Mouse (Mus musculus): ENCODE data around the gene Scyl3.

Scyl3 gene

DNA sequence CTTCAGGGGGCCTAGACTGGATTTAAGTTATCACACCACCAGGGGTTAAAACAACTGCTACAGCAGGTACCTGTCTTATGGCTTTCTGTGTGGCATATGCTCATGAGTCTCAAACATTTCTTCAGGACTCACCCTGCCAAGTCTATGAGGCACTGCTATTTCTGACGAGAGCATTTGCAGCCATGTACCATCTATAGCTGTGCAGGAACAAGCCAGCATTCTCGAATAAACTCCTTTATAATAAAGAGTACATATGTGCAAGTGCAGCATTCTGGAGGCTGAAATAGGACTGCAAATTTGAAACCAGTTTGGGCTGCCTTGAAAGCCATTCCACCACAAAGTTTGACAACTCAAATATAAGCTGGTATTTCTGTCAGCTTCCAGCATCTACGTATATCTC is 29.1 kb downstream of the Scyl3 start:
- DNase-seq (ENCODE audit: low spot score), result no peak

DNA sequence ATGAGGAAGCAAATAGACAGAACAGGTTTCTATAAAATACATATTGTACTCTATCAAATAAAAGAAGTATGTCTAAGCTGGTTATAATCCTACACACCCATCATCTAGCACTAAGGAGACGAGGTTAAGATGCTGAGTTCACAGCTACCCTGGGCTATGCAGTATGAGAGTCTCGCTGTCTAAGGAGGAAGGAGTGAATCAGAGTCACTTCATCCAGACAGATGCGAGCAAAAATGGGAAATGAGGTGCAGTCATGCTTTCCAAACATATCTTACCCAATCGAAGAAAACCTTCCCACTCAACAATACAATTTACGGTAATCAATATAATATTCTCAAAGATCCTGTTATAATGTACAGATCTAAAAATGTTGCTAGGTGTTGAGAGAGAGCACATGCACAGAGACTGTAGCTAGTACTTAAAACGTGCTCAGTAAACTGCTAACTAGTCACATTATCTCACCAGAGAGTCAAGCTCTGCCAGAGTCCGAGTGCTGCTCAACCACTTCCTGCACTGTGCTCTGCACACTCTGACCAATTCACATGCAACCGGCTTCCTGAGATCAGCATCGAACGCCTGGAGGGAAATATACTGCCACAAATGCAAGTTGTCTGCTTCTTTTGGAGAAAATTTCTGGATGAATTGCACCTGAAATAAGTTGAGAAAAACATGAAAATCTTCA is 35.2 kb downstream of the Scyl3 start:
- no peak for DNase-seq (ENCODE audit: low spot score)

DNA sequence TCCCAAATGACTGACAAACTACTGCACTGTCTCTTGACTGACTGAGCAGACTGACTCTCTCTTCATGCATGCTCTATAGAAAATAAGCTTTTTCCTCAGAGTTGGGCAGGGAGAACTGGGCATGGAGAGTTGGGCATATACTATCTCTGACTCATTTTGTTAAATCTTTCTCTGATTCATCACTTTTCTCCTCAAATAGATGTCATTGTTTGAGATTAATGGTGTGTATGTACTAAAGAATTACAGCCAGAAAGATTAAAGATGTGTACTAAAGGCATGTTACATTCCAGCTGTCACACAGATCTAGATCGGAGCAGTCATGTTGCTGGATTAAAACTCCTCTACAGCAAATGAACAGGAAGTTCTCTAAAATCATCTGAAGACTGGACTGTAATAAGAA is 45.6 kb downstream of the Scyl3 start:
- DNase-seq (ENCODE audit: low spot score), result no peak

DNA sequence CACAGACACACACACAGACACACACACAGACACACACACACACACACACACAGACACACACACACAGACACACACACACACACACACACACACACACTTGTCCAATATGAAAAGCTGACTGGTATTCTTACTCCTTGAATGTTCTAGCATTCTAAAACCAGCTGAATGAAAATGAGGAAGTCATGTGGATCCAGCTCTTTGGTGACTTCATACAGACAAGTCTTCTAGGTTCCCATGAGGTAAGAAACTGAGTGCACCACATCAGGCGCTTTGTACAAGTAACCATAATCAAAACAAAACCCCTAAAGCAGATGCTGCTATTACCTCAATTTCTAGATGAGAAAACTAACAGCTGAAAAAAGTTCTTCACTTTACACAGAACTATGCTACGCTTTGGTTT is 46.2 kb downstream of the Scyl3 start:
- no peak for DNase-seq (ENCODE audit: low spot score)

DNA sequence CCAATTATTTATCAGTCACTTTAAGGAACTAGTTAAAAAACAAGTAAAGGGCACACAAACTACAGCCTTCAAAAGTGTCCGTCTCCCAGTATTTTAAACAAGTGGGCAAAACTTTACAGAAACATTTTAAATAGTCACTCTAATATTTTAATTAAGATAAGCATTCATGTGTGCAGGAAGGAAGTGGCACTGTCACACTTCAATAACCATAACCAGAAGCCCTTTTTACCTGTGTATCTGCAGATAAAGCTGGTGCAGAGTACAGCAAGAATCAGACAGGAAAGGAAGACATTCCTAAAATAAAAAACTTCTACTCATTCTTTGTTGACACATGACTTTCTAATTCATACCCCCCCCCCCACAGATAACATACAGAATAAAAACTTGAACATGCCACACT is 47.6 kb downstream of the Scyl3 start:
- no peak for DNase-seq (ENCODE audit: low spot score)

DNA sequence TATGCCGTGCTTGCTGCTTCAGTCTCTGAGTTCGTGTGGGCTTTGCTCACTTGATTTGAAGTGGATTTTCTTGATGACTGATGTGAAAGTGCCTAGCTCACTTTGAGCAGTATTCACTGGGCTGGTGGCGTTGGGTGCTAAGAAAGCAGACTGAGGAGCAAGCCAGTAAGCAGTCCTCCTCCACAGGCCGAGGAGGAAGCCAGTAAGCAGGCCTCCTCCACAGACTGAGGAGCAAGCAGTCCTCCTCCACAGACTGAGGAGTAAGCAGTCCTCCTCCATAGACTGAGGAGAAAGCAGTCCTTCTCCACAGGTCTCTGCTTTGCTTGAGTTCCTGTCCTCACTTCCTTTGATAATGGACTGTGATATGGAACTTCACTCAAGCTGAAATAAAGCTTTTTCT is 63.5 kb downstream of the Scyl3 start:
- no peak for DNase-seq (ENCODE audit: low spot score)

DNA sequence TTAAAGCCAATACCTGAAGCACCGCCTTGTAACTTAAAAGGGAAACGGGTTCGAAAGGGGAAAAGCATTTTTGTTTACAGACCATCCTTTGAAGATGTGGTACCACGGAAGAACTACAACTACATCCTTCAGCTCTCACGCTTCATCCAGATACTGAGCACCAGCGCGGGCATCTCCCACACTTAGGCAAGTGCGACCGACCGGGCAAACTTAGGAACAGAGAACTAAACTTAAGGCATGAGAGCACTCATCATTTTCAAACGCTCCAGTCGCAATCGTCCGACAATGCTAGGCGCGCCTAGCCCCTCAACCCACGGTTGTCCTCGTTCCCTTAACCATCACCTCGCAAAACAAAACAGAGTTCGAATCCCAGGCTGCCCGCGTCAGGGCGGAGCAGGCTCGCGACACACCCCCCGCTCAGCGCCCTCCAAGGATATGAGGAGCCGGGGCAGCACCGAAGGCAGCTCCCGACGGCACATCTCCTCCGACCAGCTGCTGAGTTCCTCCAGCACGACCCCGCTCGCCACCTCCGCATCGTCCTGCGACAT is 65.3 kb downstream of the Scyl3 start:
- DNase-seq (ENCODE audit: low spot score), result no peak

DNA sequence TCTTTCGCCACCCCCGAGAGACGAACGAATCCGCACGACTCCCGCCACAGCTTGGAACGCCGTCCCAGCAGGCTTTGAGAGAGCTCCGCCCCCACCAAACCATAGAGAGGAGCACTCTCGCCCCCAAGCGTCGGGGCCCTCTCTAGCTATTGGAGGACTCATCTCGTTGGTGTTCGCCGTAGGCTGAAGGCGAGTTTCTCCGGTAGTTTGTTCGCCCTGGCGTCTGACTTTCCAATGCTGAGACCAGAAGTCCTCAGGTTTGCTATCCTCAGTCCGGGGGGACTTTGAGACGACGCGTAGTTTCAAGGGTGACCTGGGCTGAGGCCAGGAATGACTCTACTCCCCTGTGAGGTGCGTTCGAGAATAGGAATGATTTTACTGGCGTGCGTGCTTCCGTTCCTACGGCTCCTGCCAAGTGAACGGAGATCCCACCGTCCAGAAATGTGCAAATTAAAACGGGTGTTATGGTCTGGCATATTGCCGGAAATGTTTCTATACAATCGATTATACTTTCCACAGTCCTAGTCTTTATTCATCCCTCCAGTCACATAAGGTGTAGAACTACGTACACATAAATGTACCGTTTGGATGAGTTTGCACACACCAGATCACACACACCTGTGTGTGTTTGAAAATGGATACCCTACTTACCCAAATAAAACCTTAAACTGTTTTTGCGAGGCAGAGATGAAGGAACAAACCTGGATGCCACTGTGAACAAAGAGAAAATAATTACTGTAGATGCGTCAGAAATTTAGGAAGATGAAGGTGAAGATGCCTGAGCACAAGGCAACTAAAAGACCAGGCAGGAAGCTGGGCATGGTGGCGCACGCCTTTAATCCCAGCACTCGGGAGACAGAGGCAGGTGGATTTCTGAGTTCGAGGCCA is 66.1 kb downstream of the Scyl3 start, which contains the start of the genes BC055324 and Mettl18:
BC055324 (minus strand) TSS at position 76 of the 888 bp plus-strand sequence.
Mettl18 (plus strand) TSS at position 169 of the 888 bp plus-strand sequence.
- peak; percentile 92 for DNase-seq (ENCODE audit: low spot score)

DNA sequence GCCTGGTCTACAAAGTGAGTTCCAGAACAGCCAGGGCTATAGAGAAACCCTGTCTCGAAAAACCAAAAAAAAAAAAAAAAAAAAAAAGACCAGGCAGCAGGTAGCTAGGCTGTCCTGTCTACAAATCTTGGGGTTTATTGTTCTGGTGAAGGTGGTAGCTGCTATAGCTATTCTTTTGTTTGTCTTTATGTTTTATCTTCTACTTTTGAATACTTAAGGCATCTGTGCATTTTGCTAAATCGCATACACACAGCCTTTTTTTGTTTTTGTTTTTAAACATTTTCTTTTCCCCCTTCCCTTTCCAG is 66.7 kb downstream of the Scyl3 start:
- no peak for DNase-seq (ENCODE audit: low spot score)

DNA sequence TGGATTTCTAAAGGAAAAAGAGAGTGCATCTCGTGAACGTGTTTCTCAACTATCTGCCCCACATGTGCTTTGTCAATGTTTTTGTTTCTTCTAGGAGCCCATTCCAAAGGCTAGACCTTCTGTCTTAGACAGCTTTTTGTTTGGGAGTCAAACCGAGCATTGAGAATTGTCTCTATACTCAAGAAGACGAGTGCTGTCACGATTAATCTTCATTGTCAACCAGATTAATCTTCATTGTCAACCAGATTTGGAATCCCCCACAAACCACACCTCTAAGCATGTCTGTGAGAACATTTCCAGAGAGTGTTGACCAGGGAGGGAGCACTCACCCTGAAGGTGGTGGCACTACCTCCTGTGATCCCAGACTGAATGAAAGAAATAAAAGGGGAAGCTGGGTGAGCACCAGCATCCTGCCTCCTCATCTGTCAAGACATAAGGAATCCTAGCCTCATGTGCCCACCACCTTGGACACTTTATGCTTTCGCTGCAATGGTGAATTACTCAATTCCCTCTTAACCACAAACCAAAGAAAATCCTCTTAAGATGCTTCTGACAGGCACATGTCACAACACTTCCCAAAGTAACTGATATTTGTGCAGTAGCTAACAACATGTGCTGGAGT is 73.0 kb downstream of the Scyl3 start:
- DNase-seq (ENCODE audit: low spot score), result no peak

DNA sequence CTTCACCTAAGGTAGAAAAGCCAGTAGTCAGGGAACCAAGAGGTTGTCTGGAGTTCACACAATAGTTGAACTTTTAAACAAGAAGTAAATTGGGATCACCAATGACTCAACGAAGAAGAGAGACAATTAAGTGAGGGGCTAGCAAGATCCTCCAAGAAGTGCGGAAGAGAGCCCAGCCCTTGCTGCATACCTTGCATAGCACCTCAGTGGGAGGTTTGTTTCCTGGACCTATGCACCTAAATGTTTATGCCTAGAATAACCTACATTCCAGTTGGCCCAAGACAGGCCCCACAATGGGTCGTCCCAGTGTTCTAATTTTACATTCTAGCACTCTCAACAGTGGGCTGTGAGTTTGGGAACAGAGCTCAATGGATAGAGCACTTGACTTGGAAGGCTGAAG is 75.4 kb downstream of the Scyl3 start:
- DNase-seq (ENCODE audit: low spot score), result no peak
